Mouse (Mus musculus) B cell, adult 2 months (primary cell): ENCODE measurements around the gene Ssxb10.
"Not testable (repeated sequence)": the region's sequence is repeated elsewhere in the genome, so short reads cannot be mapped to it uniquely, and the experiment has no call there.

Experiments used
- DNase-seq, 2 experiments: peaks; one replicate each; pipeline ENCODE4 v3.0.0; 2022

Ssxb10 gene

DNA sequence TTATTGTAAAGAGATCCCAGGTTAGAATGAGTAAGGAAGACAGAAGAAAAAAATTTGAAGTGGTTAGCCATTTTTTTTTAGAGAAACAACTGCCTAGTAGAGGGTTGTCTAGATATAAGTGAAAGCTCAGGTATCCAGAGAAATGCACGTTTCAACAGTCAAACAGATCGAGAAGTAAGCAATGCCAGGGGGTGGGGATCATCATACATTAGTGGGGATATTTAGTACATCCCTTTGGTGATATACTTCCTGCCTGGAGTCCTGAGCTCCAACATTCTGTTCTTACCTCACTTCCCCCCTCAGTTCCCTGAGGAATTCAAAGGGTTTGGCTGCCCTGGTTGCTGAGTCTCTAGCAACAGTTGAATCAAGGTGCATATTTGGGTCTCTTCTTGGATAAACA is at the start of gene Ssxb10:
TSS of gene Ssxb10 (plus strand) at position 301 of the 400 bp plus-strand sequence.
- no peak for DNase-seq

DNA sequence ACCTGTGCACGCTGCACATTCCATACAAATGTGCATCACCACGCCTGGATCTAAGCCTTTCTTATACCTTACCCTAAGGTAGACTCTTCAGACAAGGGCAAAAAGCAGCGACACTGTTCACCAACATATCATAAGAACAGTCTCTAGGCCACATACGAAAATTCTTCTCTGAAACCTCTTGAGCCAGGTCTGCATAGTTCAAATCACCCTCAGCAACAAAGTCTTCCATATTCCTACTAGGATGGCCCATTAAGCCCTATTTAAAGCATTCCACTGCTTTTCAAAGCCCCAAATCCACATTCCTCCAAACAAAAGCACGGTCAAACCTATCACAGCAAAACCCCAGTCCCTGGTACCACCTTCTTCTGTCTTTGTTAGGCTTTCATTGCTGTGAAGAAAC is 38.6 kb upstream of the Ssxb10 start:
- no peak for DNase-seq

DNA sequence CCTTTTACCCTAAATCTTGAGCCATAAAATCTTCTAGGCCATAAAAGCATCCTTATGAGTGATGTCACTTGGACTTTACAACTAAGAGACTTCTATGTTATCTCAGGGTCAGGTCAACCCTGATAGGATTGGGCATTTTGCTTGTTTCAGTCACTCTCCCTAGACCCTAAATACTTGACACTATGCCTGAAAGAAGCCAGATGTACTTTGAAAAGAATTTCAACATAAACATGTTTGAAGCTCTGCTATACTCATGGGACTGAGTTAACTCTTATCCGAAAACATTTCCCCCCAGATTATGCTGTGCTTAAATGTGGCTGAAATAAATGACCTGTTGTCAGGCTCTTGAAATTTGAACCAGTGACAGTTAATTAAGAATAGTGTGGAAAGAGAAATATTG is 17.9 kb upstream of the Ssxb10 start:
- DNase-seq, result no peak

DNA sequence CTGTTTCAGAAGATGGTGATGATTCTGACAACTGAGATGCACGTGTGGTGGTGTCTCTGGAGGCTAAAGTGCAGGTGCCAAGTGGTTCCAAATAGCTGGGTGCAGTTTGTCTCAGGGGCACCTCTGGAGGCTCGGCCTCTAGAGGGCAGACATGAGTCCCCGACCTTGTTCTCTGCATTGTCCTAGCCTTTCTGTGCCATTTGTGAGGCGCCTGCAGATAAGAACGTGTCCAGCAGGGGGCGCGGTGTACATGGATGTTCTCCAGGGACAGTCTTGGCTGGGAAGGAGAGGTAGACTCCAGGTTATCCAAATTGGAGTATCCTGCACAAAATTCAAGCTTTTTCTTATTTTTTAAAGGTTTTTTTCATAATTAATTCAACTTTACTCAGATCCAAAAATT is 12.3 kb upstream of the Ssxb10 start:
- peak; percentile 65 to 67 for DNase-seq

DNA sequence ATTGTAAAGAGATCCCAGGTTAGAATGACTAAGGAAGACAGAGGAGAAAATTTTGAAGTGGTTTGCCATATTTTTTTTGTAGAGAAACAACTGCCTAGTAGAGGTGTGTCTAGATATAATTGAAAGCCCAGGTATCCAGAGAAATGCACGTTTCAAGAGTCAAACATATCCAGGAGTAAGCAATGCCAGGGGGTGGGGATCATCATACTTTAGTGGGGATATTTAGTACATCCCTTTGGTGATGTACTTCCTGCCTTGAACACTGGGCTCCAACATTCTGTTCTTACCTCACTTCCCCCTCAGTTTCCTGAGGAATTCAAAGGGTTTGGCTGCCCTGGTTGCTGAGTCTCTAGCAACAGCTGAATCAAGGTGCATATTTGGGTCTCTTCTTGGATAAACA is 39.5 kb downstream of the Ssxb10 start, which contains the start of gene Ssxb9:
TSS of gene Ssxb9 (plus strand) at position 301 of the 400 bp plus-strand sequence.
- not testable (repeated sequence) for DNase-seq
